Mouse (Mus musculus): ENCODE data around the gene Plpp2. TPM values are rescaled to one million over a fixed set of nuclear protein-coding genes. Genes with fewer than 3 reads are reported as not detected.

Plpp2 gene
- total RNA-seq (2012; rRNA removed) (11.8 and 19.3 TPM in 2 replicates), total RNA-seq (2014; rRNA removed) (10.6 and 11.5 TPM in 2 replicates), polyA plus RNA-seq (2012; ENCODE audit: insufficient read length, low read depth) (13.9 and 14.5 TPM in 2 replicates)

- dilution Hi-C loops (cut with MboI; ENCODE audit: extremely low pct_ligation_motif_present, extremely low pct_unique_long_range_greater_than_20kb, low sequenced_read_pairs) (no loop called here), in situ Hi-C loops (cut with MboI; ENCODE audit: low pct_ligation_motif_present, low pct_unique_long_range_greater_than_20kb, low sequenced_read_pairs) (no loop called here)
- Histone ChIP-seq H3K36me3 (replicated peaks in 1 of 2; ENCODE audit: control insufficient read depth in 1 of 2, insufficient read depth in 1 of 2, low read length in 1 of 2) (peaks cover 0 to 33% of the 10 kb centered on the region in 2 experiments), H3K79me2 (replicated peaks; ENCODE audit: control insufficient read depth, extremely low read depth, insufficient read depth, poor library complexity, severe bottlenecking) (no peaks in the 10 kb centered on the region), H3K9ac (ENCODE audit: insufficient read depth, low read depth) (peak within 1 kb of the TSS; percentile 32; the same call in 1 of the 2 replicates), H3K4me1 (ENCODE audit: control insufficient read depth in 1 of 2, insufficient read depth in 2 of 2) (peaks cover 4 to 13% of the 10 kb centered on the region in 2 experiments; a peak in 3 of 4 replicates), H3K27ac (ENCODE audit: insufficient read depth, low read depth) (no peak within 1 kb of the TSS), H3K27me3 (replicated peaks) (peaks cover 2% of the 10 kb centered on the region), H3K4me3 (replicated peaks in 1 of 3; ENCODE audit: low read depth in 2 of 3, low read length in 2 of 3, poor library complexity in 1 of 3) (peak within 1 kb of the TSS; percentile 62 to 74 (median 65)), H3K9me3 (replicated peaks; ENCODE audit: low read length) (no peaks in the 10 kb centered on the region), H3K4me2 (ENCODE audit: insufficient read depth, low read depth, poor library complexity, severe bottlenecking) (peak within 1 kb of the TSS; percentile 62)
- DNase-seq (ENCODE audit: extremely low read depth), result peak; percentile 52
- no peak for TF ChIP-seq ZC3H11A (IDR thresholded peaks at IDR 0.05; ENCODE audit: low read depth, low read length)
- TF ChIP-seq MAZ (IDR thresholded peaks at IDR 0.05; ENCODE audit: low read depth, low read length), result no peak
- TF ChIP-seq SIN3A (IDR thresholded peaks at IDR 0.05; ENCODE audit: low read length), result 0 out of 2 replicates have a peak, but pooled peaks have one; percentile 45
- TF ChIP-seq KAT2A (IDR thresholded peaks at IDR 0.05; ENCODE audit: insufficient replicate concordance, low read length), result no peak
- TF ChIP-seq CTCF (conservative IDR thresholded peaks at IDR 0.05 in 1 of 2, IDR thresholded peaks at IDR 0.05 in 1 of 2; ENCODE audit: low read depth in 2 of 2, low read length in 2 of 2), result peak; percentile 22 to 59; a peak in 2 of 4 replicates
- TF ChIP-seq ETS1 (conservative IDR thresholded peaks at IDR 0.05; ENCODE audit: low read depth, low read length), result no peak
- peak; percentile 44; the same call in 1 of the 2 replicates for TF ChIP-seq POLR2A (IDR thresholded peaks at IDR 0.05; ENCODE audit: low read depth, low read length)
- TF ChIP-seq NELFE (IDR thresholded peaks at IDR 0.05; ENCODE audit: low read depth, low read length), result peak; percentile 28; the same call in 1 of the 2 replicates
- no peak for TF ChIP-seq PAX5 (IDR thresholded peaks at IDR 0.05; ENCODE audit: low read length)
- 0 out of 2 replicates have a peak, but pooled peaks have one; percentile 45 for TF ChIP-seq CHD1 (IDR thresholded peaks at IDR 0.05; ENCODE audit: low read depth, low read length)
- TF ChIP-seq HCFC1 (IDR thresholded peaks at IDR 0.05; ENCODE audit: low read depth, low read length), result no peak
- TF ChIP-seq POLR2AphosphoS2 (IDR thresholded peaks at IDR 0.05; ENCODE audit: low read depth, low read length), result no peak
- TF ChIP-seq EP300 (IDR thresholded peaks at IDR 0.05; ENCODE audit: low read length), result no peak
- TF ChIP-seq JUND (conservative IDR thresholded peaks at IDR 0.05; ENCODE audit: low read depth, low read length), result no peak
- no peak for TF ChIP-seq MYC (IDR thresholded peaks at IDR 0.05; ENCODE audit: low read depth, low read length)
- TF ChIP-seq MAFK (IDR thresholded peaks at IDR 0.05; ENCODE audit: insufficient replicate concordance, low read length), result no peak
- TF ChIP-seq TBP (conservative IDR thresholded peaks at IDR 0.05; ENCODE audit: low read depth, low read length), result no peak
- peak; percentile 9; the same call in 1 of the 2 replicates for TF ChIP-seq RAD21 (IDR thresholded peaks at IDR 0.05; ENCODE audit: low read depth, low read length)
- no peak for TF ChIP-seq MAX (IDR thresholded peaks at IDR 0.05; ENCODE audit: low read length)
- no peak for TF ChIP-seq JUN (IDR thresholded peaks at IDR 0.05; ENCODE audit: insufficient read depth, low read depth, low read length)
- no peak for TF ChIP-seq BHLHE40 (IDR thresholded peaks at IDR 0.05; ENCODE audit: low read depth, low read length)
- no peak for TF ChIP-seq E2F4 (IDR thresholded peaks at IDR 0.05; ENCODE audit: insufficient replicate concordance, low read depth, low read length)
- TF ChIP-seq NRF1 (IDR thresholded peaks at IDR 0.05; ENCODE audit: low read depth, low read length), result no peak
- no peak for TF ChIP-seq TCF12 (IDR thresholded peaks at IDR 0.05; ENCODE audit: low read depth, low read length)
- TF ChIP-seq ZKSCAN1 (IDR thresholded peaks at IDR 0.05; ENCODE audit: borderline replicate concordance, low read depth, low read length), result no peak
- no peak for TF ChIP-seq USF2 (conservative IDR thresholded peaks at IDR 0.05; ENCODE audit: low read depth, low read length)
- TF ChIP-seq ZNF384 (IDR thresholded peaks at IDR 0.05; ENCODE audit: low read depth, low read length), result no peak
- TF ChIP-seq ZMIZ1 (IDR thresholded peaks at IDR 0.05; ENCODE audit: low read depth, low read length), result no peak
- TF ChIP-seq MEF2A (IDR thresholded peaks at IDR 0.05; ENCODE audit: borderline replicate concordance, low read depth, low read length), result no peak
- TF ChIP-seq GABPA (IDR thresholded peaks at IDR 0.05; ENCODE audit: insufficient replicate concordance, low read depth, low read length), result no peak
- TF ChIP-seq IRF4 (IDR thresholded peaks at IDR 0.05; ENCODE audit: low read depth, low read length), result peak; percentile 24; the same call in 1 of the 2 replicates
- no peak for TF ChIP-seq RCOR1 (conservative IDR thresholded peaks at IDR 0.05; ENCODE audit: low read depth, low read length)
- peak; percentile 68 for TF ChIP-seq MXI1 (IDR thresholded peaks at IDR 0.05; ENCODE audit: low read depth, low read length)
- TF ChIP-seq USF1 (IDR thresholded peaks at IDR 0.05; ENCODE audit: low read depth, low read length), result no peak
- TF ChIP-seq UBTF (IDR thresholded peaks at IDR 0.05; ENCODE audit: low read depth, low read length), result no peak
- TF ChIP-seq CHD2 (IDR thresholded peaks at IDR 0.05; ENCODE audit: low read length), result no peak
- no peak for TF ChIP-seq SMC3 (IDR thresholded peaks at IDR 0.05; ENCODE audit: low read depth, low read length)
- TF ChIP-seq ELF1 (IDR thresholded peaks at IDR 0.05; ENCODE audit: low read depth, low read length), result no peak
These were observed at the start of gene Plpp2 for GRCm38 (mm10) chr10:79533126-79533911. Gene Plpp2, minus strand, starts transcription at chr10:79533796.

Measured in CH12.LX (cell line).